Mouse (Mus musculus): ENCODE measurements around the gene Bzw1. TPM values are rescaled to one million over a fixed set of nuclear protein-coding genes. Genes with fewer than 3 reads are reported as not detected.

Bzw1 gene
- total and polyA plus RNA-seq, 3 experiments: 199 to 268 (median 242) TPM

DNA sequence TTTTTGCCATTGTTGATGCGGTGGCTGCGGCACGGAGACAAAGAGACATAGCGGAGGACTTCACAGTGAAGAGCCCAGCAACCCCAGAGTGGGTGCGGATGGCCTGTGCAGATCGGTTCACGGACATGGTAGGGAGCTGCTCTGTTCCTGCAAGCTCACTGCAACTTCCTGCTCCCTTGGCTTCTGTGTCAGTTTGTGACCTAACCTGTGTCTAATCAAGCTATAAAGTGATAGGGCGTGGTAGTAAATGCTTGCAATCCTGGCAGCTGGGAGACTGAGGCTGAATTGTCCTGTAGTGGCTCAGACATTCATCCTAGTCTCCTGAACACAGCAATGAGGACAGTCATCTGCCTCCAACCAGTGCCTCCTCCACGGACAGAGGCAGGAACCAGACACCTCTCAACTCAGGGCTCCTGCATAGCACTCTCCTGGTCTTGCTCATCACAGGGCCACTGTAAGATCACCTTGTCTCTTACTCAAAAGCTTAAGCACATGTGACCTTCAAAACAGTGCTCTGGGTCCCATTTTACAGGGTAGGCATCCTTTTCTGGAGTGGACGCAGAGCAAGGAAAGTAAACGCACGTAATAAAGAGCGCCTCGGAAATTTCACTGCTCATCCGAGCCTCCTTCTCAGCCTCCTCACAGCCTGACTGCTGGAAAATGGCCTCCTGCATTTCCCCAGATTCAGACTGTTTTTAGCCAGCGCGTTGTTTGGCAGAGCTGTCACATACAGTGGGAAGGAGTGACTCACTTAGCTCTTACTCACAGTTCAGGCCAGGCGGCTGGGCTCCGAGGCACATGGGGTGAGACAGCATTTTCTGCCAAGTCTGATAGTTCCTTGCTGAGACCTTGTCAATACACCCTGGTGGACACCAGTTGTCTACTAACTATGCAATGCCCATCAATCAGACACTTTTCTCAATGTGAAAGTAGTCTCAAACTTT lies 33.5 kb upstream of the Bzw1 start:
- Histone ChIP-seq H3K9me3 (replicated peaks; ENCODE audit: insufficient read depth, low read length) (no peaks in the 10 kb centered on the region), H3K36me3 (ENCODE audit: control insufficient read depth in 1 of 2, insufficient read depth in 2 of 2, low read length in 2 of 2) (0 out of 4 replicates have a peak, but pooled peaks cover 0 to 2% of the 10 kb centered on the region in 2 experiments), H3K4me1 (ENCODE audit: control insufficient read depth in 1 of 2, insufficient read depth in 2 of 2, low read length in 2 of 2) (no peaks in the 10 kb centered on the region; a peak in 1 of 4 replicates), H3K4me3 (ENCODE audit: control insufficient read depth in 1 of 2, insufficient read depth in 1 of 2, low read depth in 2 of 2, low read length in 2 of 2) (no peak overlapping the region), H3K9ac (ENCODE audit: control insufficient read depth, low read depth, low read length, poor library complexity, severe bottlenecking) (no peak overlapping the region), H3K79me2 (ENCODE audit: control insufficient read depth, insufficient read depth, low read length, poor library complexity) (no peaks in the 10 kb centered on the region), H3K27me3 (ENCODE audit: control insufficient read depth in 1 of 2, insufficient read depth in 2 of 2, low read length in 2 of 2) (no peaks in the 10 kb centered on the region), H3K27ac (ENCODE audit: control insufficient read depth, low read depth, low read length) (no peak overlapping the region)
- no peak for TF ChIP-seq ZMIZ1 (IDR thresholded peaks at IDR 0.05; ENCODE audit: low read depth, low read length)
- 0 out of 2 replicates have a peak, but pooled peaks have one; percentile 25 for TF ChIP-seq ETS1 (IDR thresholded peaks at IDR 0.05; ENCODE audit: low read depth, low read length)
- peak; percentile 58; the same call in 1 of the 2 replicates for TF ChIP-seq MYC (IDR thresholded peaks at IDR 0.05; ENCODE audit: low read depth, low read length)
- DNase-seq (ENCODE audit: low read depth, low spot score): peak; percentile 68

DNA sequence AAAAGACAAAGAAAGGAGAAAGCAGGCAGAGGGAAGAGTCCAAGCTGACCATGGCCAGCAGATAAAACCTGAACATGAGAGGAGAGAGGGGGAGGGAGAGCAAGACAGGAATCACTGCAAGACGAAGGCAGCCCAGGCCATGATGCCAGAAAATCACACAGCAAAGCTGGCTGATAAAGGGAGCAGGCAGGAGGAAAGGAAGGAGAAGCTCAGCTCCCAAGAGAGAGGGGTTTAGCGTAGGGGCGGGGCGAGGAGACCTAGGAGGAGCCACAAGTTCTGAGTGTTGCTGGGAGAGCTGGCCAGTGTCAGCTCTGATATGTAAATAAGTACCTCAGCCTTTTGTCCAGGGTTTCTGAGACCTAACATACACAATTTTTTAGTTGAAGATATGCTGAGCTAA lies 30.4 kb upstream of the Bzw1 start:
- Histone ChIP-seq H3K79me2 (ENCODE audit: control insufficient read depth, insufficient read depth, low read length, poor library complexity) (no peaks in the 10 kb centered on the region), H3K27me3 (ENCODE audit: control insufficient read depth in 1 of 2, insufficient read depth in 2 of 2, low read length in 2 of 2) (no peaks in the 10 kb centered on the region), H3K4me1 (ENCODE audit: control insufficient read depth in 1 of 2, insufficient read depth in 2 of 2, low read length in 2 of 2) (peaks cover 0 to 4% of the 10 kb centered on the region in 2 experiments; a peak in 2 of 4 replicates), H3K9me3 (replicated peaks; ENCODE audit: insufficient read depth, low read length) (no peaks in the 10 kb centered on the region), H3K36me3 (ENCODE audit: control insufficient read depth in 1 of 2, insufficient read depth in 2 of 2, low read length in 2 of 2) (peaks cover 0 to 2% of the 10 kb centered on the region in 2 experiments; a peak in 1 of 4 replicates), H3K9ac (ENCODE audit: control insufficient read depth, low read depth, low read length, poor library complexity, severe bottlenecking) (no peak overlapping the region), H3K27ac (ENCODE audit: control insufficient read depth, low read depth, low read length) (no peak overlapping the region), H3K4me3 (ENCODE audit: control insufficient read depth in 1 of 2, insufficient read depth in 1 of 2, low read depth in 2 of 2, low read length in 2 of 2) (no peak overlapping the region)
- TF ChIP-seq BHLHE40 (IDR thresholded peaks at IDR 0.05; ENCODE audit: borderline replicate concordance, low read depth, low read length) (no peak), CHD2 (IDR thresholded peaks at IDR 0.05; ENCODE audit: low read length) (no peak), GABPA (IDR thresholded peaks at IDR 0.05; ENCODE audit: low read depth, low read length) (no peak), ETS1 (IDR thresholded peaks at IDR 0.05; ENCODE audit: low read depth, low read length) (no peak), EP300 (IDR thresholded peaks at IDR 0.05; ENCODE audit: low read depth in 1 of 2, low read length in 2 of 2) (no peak), ELF1 (IDR thresholded peaks at IDR 0.05; ENCODE audit: low read depth, low read length) (no peak)
- no peak for DNase-seq (ENCODE audit: low read depth, low spot score)

DNA sequence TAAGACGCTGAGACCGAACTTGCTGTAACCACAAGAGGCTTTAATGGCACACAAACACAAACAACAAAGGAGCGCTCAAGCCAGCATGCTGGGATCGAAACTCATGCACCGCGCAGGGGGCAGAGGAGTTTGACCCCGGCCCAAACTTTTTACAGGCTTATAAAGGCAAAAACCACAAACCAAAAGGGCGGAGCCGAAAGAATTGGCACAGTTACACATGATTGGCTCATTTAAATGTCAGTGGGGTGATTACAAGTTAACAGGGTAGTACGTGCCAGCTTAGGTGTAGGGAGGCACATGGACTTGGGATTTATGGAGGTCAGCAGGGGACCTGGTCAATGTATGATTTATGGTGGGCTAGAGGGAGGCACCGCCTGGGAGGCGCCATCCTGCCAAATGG lies 28.1 kb upstream of the Bzw1 start:
- no peak for DNase-seq (ENCODE audit: low read depth, low spot score)
- no peak overlapping the region for H3K4me3 ChIP-seq (ENCODE audit: control insufficient read depth in 1 of 2, insufficient read depth in 1 of 2, low read depth in 2 of 2, low read length in 2 of 2)
- peaks cover 0 to 4% of the 10 kb centered on the region in 2 experiments; a peak in 2 of 4 replicates for H3K4me1 ChIP-seq (ENCODE audit: control insufficient read depth in 1 of 2, insufficient read depth in 2 of 2, low read length in 2 of 2)
- no peak overlapping the region for H3K9ac ChIP-seq (ENCODE audit: control insufficient read depth, low read depth, low read length, poor library complexity, severe bottlenecking)
- no peaks in the 10 kb centered on the region for H3K9me3 ChIP-seq (replicated peaks; ENCODE audit: insufficient read depth, low read length)
- H3K27ac ChIP-seq (ENCODE audit: control insufficient read depth, low read depth, low read length): no peak overlapping the region
- no peaks in the 10 kb centered on the region; a peak in 1 of 4 replicates for H3K36me3 ChIP-seq (ENCODE audit: control insufficient read depth in 1 of 2, insufficient read depth in 2 of 2, low read length in 2 of 2)
- H3K27me3 ChIP-seq (ENCODE audit: control insufficient read depth in 1 of 2, insufficient read depth in 2 of 2, low read length in 2 of 2): no peaks in the 10 kb centered on the region
- H3K79me2 ChIP-seq (ENCODE audit: control insufficient read depth, insufficient read depth, low read length, poor library complexity): no peaks in the 10 kb centered on the region
- TF ChIP-seq MXI1 (IDR thresholded peaks at IDR 0.05; ENCODE audit: low read depth, low read length) (no peak), KAT2A (conservative IDR thresholded peaks at IDR 0.05; ENCODE audit: low read depth, low read length) (no peak), MAX (IDR thresholded peaks at IDR 0.05; ENCODE audit: low read length) (no peak)
